Mouse (Mus musculus) brain, embryonic 14.5 days (tissue): ENCODE data around the gene Tekt3.

Experiments used
- CTCF ChIP-seq: fragments of 200-500 bp; IDR thresholded peaks from 2 replicates; pipeline ENCODE4 v1.5.1; 2012; ENCODE audit warnings: inconsistent platforms, mild to moderate bottlenecking, moderate library complexity, borderline replicate concordance; ENCODE audit not compliant: insufficient read depth, insufficient read length; ENCODE audit errors: extremely low read depth
- POLR2A ChIP-seq: fragments of 200-500 bp; IDR thresholded peaks from 2 replicates; pipeline ENCODE4 v1.6.1; 2012; ENCODE audit warnings: mild to moderate bottlenecking, inconsistent platforms, borderline replicate concordance; ENCODE audit not compliant: poor library complexity, insufficient read depth, insufficient read length, severe bottlenecking; ENCODE audit errors: extremely low read depth

- TF ChIP-seq POLR2A (no peak), CTCF (no peak)
Measured at GRCm38 (mm10) chr11:63130497-63130896, 69.0 kb downstream of the Tekt3 start.
